Mouse (Mus musculus) bone marrow, adult 2 months (tissue): ENCODE data around the gene Ndufb2.

Experiments used
- CTCF ChIP-seq: fragments of 200-500 bp; IDR thresholded peaks from 2 replicates; pipeline ENCODE4 v1.5.1; 2011; ENCODE audit warnings: low read length, control low read depth; ENCODE audit not compliant: control insufficient read depth, insufficient read depth
- POLR2A ChIP-seq: fragments of 200-500 bp; IDR thresholded peaks from 2 replicates; pipeline ENCODE4 v1.6.1; 2011; ENCODE audit warnings: low read depth, mild to moderate bottlenecking, control low read depth, low read length, borderline replicate concordance; ENCODE audit not compliant: control insufficient read depth

DNA sequence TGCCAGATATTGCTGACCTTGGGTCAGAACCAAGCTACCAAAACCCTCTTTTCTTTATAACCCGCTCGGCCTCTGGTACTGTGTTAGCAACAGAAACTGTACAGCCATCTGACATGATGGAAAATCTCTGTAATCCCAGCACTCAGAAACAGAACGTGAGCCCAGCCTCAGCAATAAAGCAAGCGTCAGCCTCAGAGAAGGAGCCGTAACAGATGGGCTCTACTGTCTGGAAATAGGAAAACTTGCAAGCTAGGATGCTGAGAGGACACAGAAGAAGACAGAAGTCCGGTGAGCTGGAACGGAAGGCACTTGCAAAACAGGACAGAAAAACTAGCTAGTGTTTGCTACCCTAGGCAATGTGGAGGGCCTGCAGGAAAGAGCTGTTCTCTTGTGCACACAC is 46.9 kb upstream of the Ndufb2 start:
- TF ChIP-seq CTCF (no peak), POLR2A (no peak)
